Mouse (Mus musculus) left cerebral cortex, adult 6 months (tissue): ENCODE data around the gene Anapc7. TPM values are rescaled to one million over a fixed set of nuclear protein-coding genes. Genes with fewer than 3 reads are reported as not detected.

ENCODE experiments used
- long read RNA-seq, 2 experiments: library from polyadenylated mRNA; unstranded; transcript quantifications; one replicate each; pipeline ENCODE4 v2.0.0; 2019 to 2020
- polyA plus RNA-seq: library from polyadenylated mRNA; unstranded; fragments of <200 nt; fragmentation: Nextera tagmentation; gene quantifications from 2 replicates; pipeline ENCODE4 v1.2.3, GENCODE M21; 2021

Anapc7 gene
- 21.9 and 23.4 TPM in 2 replicates for polyA plus RNA-seq
- long read RNA-seq, experiment 1, transcript Anapc7-201 (11 exons, 2,751 nt) = major isoform, 287 of 326 reads
- long read RNA-seq, experiment 1, transcript Anapc7-202 (10 exons, 3,599 nt) = minor isoform, 7 of 326 reads
- long read RNA-seq, experiment 1, partial matches to known transcripts = 14 of 326 reads
- long read RNA-seq, experiment 1, other reads (novel, unspliced or antisense) = 18 of 326 reads
- long read RNA-seq, experiment 2, transcript Anapc7-201 (11 exons, 2,751 nt) = major isoform, 29 of 40 reads
- long read RNA-seq, experiment 2, partial matches to known transcripts = 7 of 40 reads
- long read RNA-seq, experiment 2, other reads (novel, unspliced or antisense) = 3 of 40 reads

DNA sequence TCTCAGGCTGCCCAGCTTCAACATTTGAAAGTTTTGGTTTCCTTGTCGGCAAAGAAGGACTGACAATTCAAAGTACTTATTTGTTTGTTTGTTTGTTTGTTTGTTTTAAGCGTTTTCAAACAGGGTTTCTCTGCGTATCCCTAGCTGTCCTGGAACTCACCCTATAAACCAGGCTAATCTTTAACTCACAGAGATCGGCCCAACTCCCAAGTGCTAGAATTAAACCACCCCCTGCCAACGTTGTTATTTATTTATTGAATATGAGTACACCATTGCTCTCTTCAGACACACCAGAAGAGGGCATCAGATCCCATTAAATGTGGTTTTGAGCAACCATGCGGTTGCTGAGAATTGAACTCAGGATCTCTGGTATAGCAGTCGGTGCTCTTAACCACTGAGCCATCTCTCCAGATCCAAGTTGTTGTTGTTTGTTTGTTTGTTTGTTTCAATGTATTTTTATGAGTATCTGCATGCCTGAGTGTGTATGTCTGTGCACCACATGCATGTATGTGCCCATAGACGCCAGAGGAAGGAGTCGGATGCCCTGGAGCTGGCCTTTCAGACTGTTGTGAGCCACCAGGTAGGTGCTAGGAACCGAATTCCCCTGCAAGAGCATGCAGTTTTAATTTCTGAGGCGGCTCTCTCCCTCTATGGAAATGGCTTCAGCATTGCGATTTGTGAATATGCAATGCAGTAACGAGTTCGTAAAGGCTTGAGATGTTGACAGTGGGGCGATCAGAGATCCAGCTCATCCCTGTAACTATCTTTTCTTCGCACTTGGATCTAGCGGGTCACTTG lies at the start of gene Anapc7:
Anapc7 (plus strand) TSS at position 423 of the 798 bp plus-strand sequence.

GRCm38 (mm10) chr5:122372192-122372769 lies 49.2 kb upstream of the Anapc7 start, which contains the start of gene Fam216a:
Fam216a (minus strand) TSS chr5:122372364.

DNA sequence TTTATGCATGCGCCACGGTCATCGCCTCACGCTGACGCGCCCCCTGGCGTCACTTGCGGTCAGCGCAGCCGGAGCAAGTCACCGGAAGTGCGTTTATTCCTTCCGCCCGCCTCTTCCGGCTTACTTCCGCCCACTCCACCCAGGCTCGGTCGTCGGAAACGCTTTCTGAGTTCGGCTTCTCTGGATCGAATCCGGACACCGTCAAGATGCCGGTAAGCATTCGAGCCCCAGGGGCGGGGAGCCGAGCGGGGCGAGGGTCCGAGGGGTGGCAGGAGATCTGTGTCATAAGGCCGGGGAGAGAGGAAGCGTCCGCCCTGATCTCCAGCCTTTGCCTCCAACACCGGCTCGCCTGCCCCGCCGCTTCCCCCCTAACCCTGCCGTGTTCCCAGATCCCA lies 29.7 kb upstream of the Anapc7 start, which contains the start of gene Arpc3:
Arpc3 (plus strand) TSS at position 93 of the 395 bp plus-strand sequence.

Other genes with a start within 250 kb of the Anapc7 start
- gene Hvcn1, start 214.9 kb upstream of the Anapc7 start, polyA plus RNA-seq = 3.3 and 3.4 TPM in 2 replicates
- 1.5 and 1.9 TPM in 2 replicates for gene Tctn1, start 157.2 kb upstream of the Anapc7 start, polyA plus RNA-seq
- gene Pptc7, start 137.3 kb upstream of the Anapc7 start, polyA plus RNA-seq = 8.5 and 13.9 TPM in 2 replicates
- 3.1 and 4.8 TPM in 2 replicates for gene Rad9b, start 67.5 kb upstream of the Anapc7 start, polyA plus RNA-seq
- 340 and 432 TPM in 2 replicates for gene Vps29, start 67.3 kb upstream of the Anapc7 start, polyA plus RNA-seq
- 28.4 and 35.3 TPM in 2 replicates for gene Gpn3, start 49.8 kb upstream of the Anapc7 start, polyA plus RNA-seq
- gene Fam216a, start 49.3 kb upstream of the Anapc7 start, polyA plus RNA-seq = 106 and 121 TPM in 2 replicates
- 32.8 and 103 TPM in 2 replicates for gene Arpc3, start 29.8 kb upstream of the Anapc7 start, polyA plus RNA-seq
- gene Atp2a2, start 80.5 kb downstream of the Anapc7 start, polyA plus RNA-seq = 56.7 and 62.6 TPM in 2 replicates
- 28.2 and 29.1 TPM in 2 replicates for gene Ift81, start 192.8 kb downstream of the Anapc7 start, polyA plus RNA-seq
- gene P2rx7, start 222.2 kb downstream of the Anapc7 start, polyA plus RNA-seq = 4.8 and 5.7 TPM in 2 replicates